Mouse (Mus musculus) layer of hippocampus, postnatal 14 days (tissue): ENCODE data around the gene Leprot. TPM values are rescaled to one million over a fixed set of nuclear protein-coding genes. Genes with fewer than 3 reads are reported as not detected.

Experiments
- DNase-seq, 2 experiments: peaks; one replicate each; pipeline ENCODE4 v3.0.0; 2021 to 2022; ENCODE audit warnings: low spot score in 2 of 2, mixed read lengths in 1 of 2
- total RNA-seq, 2 experiments: library from RNA; stranded (reverse); gene quantifications; 2 replicates each; pipeline ENCODE4 v1.2.3; 2021

The Leprot gene
- total RNA-seq, 2 experiments from 2014 or later = 28.1 to 33.2 TPM

DNA sequence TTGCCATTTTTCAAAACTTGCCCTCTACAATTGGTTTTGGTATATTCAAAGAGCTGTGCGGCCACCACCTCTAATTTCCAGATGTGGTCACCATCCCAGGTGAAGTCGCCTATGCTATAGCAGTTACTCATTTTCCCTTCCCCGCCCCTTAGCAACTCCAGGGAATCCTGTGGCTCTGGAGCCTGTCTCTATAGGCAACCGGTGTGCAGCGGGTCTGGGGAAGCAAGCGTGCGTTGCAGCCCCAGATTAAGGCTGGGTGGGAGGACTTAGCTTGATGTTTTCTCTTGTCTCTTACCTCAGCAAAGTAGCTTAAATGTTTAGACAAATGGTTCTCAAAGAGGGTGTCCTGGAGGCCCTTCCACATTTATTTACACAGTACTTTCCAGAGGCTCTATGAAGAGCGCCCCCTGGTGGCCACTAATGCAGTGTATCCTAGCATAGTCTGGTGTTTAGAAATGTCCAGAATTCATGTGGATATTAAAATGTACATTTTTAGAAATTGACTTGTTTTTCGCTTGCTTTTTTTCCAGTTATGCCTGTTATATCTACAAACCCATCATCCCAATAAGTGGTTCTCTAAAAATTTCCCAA is 16.7 kb downstream of the Leprot start:
- DNase-seq = no peak

DNA sequence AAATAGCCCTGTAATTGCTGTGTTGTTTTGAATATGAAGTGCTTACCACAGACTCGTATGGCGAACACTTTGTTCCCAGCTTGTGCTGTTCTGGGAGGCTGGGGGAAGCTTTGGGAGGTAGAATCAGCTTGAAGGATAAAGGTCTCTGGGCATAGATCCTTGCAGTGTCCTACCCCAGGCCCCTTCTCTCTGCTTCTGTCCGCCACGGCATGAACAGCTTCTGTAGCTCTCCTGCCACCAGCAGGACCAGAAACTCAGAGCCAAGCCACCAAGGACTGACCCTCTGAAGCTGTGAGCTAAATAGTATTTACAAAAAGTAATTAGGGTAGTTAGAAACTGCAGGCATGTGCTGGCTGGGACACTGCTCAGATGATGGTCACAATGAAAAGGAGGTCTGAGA is 17.2 kb downstream of the Leprot start:
- no peak for DNase-seq

DNA sequence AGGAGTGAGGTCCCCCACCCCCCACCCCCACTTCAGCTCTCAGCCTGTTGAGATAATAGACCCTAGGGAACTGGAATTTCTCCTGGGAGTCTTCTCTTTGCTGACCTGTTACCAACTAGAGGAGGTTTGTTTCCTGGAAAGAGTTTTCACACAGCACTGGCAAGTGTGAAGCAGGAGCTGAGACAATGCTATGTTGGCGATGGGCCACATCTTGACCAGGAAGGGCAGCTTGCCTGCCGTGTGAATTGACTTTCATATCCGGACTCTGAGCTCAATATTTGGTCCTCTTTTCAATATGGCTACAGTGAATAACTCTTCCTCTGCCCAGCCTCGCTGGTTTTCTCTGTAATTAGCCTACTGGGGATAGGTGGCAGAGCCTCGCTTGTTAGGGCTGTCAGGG is 21.6 kb downstream of the Leprot start:
- no peak for DNase-seq

DNA sequence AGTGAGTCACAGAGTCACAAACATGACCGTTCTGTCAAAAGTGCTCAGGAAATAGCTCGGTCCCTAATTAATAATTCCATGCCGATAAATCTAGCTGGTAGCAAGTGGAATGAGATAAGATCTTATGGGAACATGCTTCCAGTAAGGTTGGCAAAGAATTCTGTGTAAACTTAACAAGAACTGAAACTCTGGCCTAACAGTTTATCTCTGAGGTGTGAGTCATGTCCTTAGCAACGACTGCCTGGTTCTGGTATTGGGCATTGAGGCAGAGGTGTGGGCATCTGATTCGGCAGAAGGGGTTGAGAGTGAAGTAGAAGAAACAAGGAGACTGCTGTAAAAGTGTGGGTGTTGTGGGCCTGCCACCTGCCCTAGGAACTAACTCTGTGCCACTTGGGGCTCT is 22.3 kb downstream of the Leprot start:
- no peak for DNase-seq

DNA sequence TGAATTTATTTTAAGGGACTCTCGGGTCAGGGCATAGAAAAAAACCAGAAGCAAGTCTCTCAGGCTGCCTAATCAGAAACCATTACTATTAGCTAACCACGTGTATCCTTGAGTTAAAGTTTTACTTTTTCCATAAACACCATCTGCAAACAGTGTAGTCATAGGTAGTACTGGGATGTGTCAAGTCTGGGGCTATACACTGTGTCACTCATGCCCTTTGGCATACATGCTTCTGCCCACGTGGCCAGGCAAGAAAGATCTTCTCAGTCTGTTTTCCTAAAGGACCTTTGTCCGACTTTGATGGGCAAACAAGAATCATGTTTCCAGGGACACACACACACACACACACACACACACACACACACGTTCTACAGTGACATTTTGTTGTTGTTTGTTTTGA is 27.3 kb downstream of the Leprot start:
- DNase-seq = no peak

DNA sequence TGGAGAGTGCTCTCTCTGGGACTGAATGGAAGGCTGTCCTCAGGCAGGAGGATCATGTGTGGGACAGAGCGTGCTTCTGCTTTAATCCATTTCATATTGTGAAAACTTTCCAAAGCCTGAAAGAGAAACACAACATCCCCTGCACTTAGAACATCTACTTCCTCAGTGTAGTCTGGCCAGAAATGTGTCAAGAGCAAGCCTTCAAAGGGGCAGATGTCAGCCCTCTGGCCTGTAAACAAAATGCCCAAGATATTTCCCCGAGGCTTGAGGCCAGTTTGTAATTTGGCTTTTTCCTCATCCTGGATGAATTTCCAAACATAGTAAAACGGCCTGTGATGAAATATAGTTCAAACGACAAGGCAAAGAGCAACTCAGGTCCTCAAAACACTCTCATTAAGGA is 28.2 kb downstream of the Leprot start:
- no peak for DNase-seq

DNA sequence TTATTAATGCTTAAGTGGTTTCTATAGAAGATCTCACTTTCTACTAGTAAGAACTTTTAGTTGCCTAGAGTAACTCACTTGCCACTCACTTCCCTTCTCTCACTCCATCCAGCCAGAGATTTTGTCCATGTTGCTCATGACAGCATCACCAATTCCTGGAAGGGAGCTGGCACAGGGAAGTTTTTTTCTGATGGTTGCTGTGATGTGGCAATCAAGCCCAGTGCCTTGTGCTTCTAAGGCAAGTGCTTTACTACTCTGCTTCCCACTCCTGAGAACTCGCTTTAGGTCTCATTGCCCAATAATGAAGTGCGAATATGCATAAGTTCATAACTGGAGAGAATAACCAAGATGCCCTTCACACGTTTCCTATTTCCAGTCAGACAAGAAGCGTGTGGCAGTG is 35.1 kb downstream of the Leprot start:
- DNase-seq = no peak

DNA sequence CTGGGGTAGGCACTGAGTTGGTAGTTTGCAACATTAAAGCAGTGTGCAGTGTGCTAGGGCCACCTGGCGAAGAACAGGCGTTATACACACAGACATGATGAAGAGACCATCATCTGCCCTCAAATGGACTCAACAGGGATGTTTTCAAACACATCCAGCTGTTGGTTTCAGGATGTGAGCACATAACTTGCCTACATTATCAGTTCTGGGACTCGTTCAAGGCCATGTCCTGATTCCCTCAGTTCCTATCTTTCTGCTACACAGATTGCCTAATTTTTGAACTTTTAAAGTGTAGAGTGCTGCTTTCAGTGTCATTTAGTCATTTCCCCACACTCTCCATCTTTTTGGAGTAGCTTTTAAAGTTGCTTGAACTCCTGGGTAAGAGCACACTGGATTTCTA is 35.6 kb downstream of the Leprot start:
- no peak for DNase-seq

DNA sequence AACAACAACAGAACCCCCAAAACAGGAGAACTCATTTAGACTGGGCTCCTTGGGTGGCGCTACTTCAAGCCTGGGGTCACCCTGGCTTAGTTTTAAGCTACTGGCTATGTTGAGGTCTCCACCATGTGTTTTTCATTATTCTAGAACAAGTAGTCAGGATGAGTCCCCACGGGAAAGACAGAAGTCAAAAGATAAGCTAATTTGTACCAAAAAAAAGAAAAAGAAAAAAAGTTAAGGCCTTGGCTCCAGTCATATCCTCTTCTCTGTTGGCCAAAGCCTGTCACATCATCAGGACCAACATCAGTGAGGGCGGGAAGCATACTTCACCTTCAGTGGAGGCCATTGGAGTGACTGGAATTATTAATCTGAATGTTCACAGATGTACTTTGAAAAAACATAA is 37.3 kb downstream of the Leprot start:
- DNase-seq = no peak

DNA sequence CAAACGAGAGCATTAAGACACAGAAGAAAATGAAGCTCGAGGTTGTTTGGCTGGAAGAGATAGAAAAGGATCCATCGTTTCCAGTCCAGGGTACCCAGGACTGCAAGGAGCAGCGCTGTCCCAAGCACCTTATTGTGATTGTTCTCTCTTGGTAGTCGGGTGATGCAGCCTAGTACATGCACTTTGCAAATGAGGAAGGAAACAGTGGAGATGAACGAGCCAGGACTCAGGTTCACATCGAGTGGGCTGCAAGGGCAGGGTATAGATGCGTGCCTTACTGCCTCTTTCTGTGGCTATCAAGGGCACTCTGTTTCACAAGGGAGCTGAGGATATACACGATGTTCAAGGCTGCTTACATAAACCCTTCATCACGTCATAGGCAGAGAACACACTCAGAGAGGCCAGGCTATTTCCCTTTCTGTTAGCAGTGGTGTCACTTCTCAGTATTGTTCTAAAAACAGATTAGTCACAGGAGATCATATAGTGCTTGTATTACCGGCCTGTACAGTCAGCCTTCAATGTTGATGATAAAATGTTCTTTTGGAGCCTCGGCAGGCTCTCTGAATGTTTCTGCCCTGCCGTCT is 38.8 kb downstream of the Leprot start:
- DNase-seq = no peak

- no peak for DNase-seq
Measured at GRCm38 (mm10) chr4:101689241-101689640, 41.7 kb downstream of the Leprot start.

- DNase-seq = no peak
Measured at GRCm38 (mm10) chr4:101689645-101690044, 42.1 kb downstream of the Leprot start.

GRCm38 (mm10) chr4:101692892-101693291 is 45.4 kb downstream of the Leprot start:
- DNase-seq = peak; percentile 14 to 61

GRCm38 (mm10) chr4:101694529-101694928 is 47.0 kb downstream of the Leprot start:
- DNase-seq = no peak

DNA sequence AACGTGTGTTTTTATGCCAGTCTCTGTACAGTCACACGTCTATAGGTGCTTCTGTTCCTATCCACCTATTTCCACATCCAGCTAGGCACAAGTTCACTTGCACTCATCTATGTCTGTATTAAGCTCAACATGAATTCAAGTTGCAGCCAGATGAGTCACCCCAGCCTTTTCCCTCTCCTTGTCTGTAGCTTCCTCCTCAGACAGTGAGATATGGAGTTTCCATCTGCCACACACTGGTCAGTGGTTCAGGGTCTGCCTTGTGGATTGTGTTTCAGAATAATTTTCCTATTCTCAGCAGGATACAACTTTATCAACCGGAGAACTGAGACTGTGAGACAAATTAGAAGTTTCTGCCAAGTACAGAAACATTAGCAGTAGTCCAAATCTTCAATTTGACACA is 49.7 kb downstream of the Leprot start:
- DNase-seq = no peak

DNA sequence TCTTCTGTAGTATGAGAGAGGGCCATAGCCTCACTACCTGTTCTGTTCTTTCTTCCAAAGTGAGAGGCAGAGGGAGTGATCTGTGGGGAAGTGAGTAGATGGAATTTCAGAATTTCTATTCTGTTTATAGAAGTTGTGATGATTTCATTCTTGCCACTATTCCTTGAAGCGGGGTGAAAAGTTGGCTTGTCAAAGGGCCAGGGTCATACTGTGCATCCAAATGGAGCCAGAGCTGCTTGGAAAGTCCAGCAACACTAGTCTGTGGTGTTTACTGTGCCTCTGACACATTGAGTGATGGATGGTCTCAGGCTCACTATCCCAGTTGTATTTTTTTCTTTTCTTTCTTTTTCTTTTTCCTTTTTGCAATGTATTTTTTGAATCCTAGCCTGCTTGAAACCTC is 51.9 kb downstream of the Leprot start:
- DNase-seq = no peak

GRCm38 (mm10) chr4:101700892-101701640 is 53.5 kb downstream of the Leprot start:
- no peak for DNase-seq

- no peak for DNase-seq
Measured at GRCm38 (mm10) chr4:101705325-101705724, 57.8 kb downstream of the Leprot start.

DNA sequence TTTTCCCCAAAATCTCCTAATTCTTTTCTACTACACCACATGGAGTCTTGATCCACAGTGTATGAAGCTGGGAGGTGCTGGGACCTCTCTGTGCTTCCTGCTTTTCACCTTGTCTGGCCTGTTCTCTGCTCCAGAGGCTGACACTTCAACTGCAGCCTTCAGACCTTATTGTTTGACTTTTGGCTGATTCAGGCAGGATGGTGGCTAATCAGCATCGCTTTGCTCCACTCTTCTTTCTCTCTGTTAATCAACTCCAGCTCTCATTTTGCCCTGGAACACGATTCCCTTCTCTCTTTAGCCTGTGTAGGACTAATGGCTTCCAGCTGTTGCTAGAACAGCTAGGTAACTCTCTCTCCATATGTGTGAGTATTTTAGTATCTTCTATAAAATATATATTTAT is 59.7 kb downstream of the Leprot start:
- DNase-seq = no peak

DNA sequence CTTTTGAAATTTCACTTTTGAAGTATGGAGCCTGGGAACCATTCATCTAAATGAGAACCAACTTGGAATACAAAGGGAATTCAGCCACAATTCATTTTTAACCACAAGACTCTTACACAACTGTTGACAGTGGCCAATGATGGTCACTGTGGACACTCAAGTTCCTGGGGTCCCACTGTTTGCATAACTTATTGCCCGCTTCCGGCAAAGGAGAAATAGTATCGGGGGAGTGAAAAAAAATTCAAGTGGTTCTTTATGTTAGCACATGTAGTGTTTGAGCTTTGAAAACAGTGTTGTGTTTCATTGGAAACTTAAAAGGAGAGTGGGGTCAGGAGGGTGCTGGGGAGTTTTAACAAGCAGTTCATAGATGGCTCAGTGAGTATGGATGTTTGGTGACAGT is 60.4 kb downstream of the Leprot start:
- no peak for DNase-seq
